Mouse (Mus musculus): ENCODE measurements around the gene Pex11g. TPM values are rescaled to one million over a fixed set of nuclear protein-coding genes. Genes with fewer than 3 reads are reported as not detected.

Pex11g gene
- polyA plus RNA-seq, 1 experiment from 2014 or later = 14.8 TPM

GRCm38 (mm10) chr8:3468838-3469237 is 1.4 kb upstream of the Pex11g start:
- Histone ChIP-seq H3K27ac (ENCODE audit: low read depth) (0 out of 2 replicates have a peak overlapping the region, but pooled peaks have one; percentile 88), H3K9ac (replicated peaks) (no peak overlapping the region), H3K9me3 (ENCODE audit: low read length) (no peaks in the 10 kb centered on the region), H3K27me3 (ENCODE audit: insufficient read depth, low read length) (no peaks in the 10 kb centered on the region), H3K4me3 (ENCODE audit: low read depth, low read length) (no peak overlapping the region), H3K4me1 (ENCODE audit: insufficient read depth) (peaks cover 6% of the 10 kb centered on the region; the same call in 1 of the 2 replicates), H3K4me2 (ENCODE audit: low read depth, low read length) (no peak overlapping the region), H3K36me3 (replicated peaks; ENCODE audit: insufficient read depth, low read length) (no peaks in the 10 kb centered on the region)
- DNase-seq (no peak), ATAC-seq (no peak)
- no peak for TF ChIP-seq CTCF (IDR thresholded peaks at IDR 0.05; ENCODE audit: low read depth)
- TF ChIP-seq EP300 (IDR thresholded peaks at IDR 0.05; ENCODE audit: low read depth) = no peak
- 74% methylated on average over 1 of the region's 1 CpGs for WGBS (ENCODE audit: insufficient replicate concordance)

- H3K27ac ChIP-seq (ENCODE audit: low read depth) = peak overlapping the region; percentile 88
- no peak for DNase-seq
- 45% methylated on average over 9 of the region's 9 CpGs for WGBS (ENCODE audit: insufficient replicate concordance)
Measured at GRCm38 (mm10) chr8:3467886-3468545, 536 bp upstream of the Pex11g start.

GRCm38 (mm10) chr8:3464309-3464708 is 3.2 kb downstream of the Pex11g start:
- TF ChIP-seq CTCF (IDR thresholded peaks at IDR 0.05; ENCODE audit: low read depth) (peak; percentile 78), EP300 (IDR thresholded peaks at IDR 0.05; ENCODE audit: low read depth) (no peak)
- WGBS (ENCODE audit: insufficient replicate concordance) = 64% methylated on average over 5 of the region's 5 CpGs
- DNase-seq (peak; percentile 67), ATAC-seq (peak; percentile 29; the same call in 1 of the 2 replicates)
- H3K36me3 ChIP-seq (replicated peaks; ENCODE audit: insufficient read depth, low read length) = peaks cover 6% of the 10 kb centered on the region; the same call in 1 of the 2 replicates
- H3K4me2 ChIP-seq (ENCODE audit: low read depth, low read length) = no peak overlapping the region
- peak overlapping the region; percentile 39; the same call in 1 of the 2 replicates for H3K27ac ChIP-seq (ENCODE audit: low read depth)
- H3K4me3 ChIP-seq (ENCODE audit: low read depth, low read length) = no peak overlapping the region
- no peaks in the 10 kb centered on the region for H3K27me3 ChIP-seq (ENCODE audit: insufficient read depth, low read length)
- peaks cover 6% of the 10 kb centered on the region; the same call in 1 of the 2 replicates for H3K4me1 ChIP-seq (ENCODE audit: insufficient read depth)
- H3K9me3 ChIP-seq (ENCODE audit: low read length) = no peaks in the 10 kb centered on the region
- no peak overlapping the region for H3K9ac ChIP-seq (replicated peaks)

More at GRCm38 (mm10) chr8:3467886-3468545, 536 bp upstream of the Pex11g start:
- Histone ChIP-seq H3K4me3 (ENCODE audit: low read depth, low read length) (peak overlapping the region; percentile 53), H3K4me1 (ENCODE audit: insufficient read depth) (peaks cover 6% of the 10 kb centered on the region; the same call in 1 of the 2 replicates), H3K4me2 (ENCODE audit: low read depth, low read length) (peak overlapping the region; percentile 78), H3K9me3 (ENCODE audit: low read length) (no peaks in the 10 kb centered on the region), H3K27me3 (ENCODE audit: insufficient read depth, low read length) (no peaks in the 10 kb centered on the region), H3K36me3 (replicated peaks; ENCODE audit: insufficient read depth, low read length) (no peaks in the 10 kb centered on the region), H3K9ac (replicated peaks) (peak overlapping the region; percentile 71)
- ATAC-seq = no peak
- TF ChIP-seq EP300 (IDR thresholded peaks at IDR 0.05; ENCODE audit: low read depth) = no peak

- 70% methylated on average over 2 of the region's 2 CpGs for WGBS (ENCODE audit: insufficient replicate concordance)
- Histone ChIP-seq H3K9ac (replicated peaks) (no peak overlapping the region), H3K4me2 (ENCODE audit: low read depth, low read length) (no peak overlapping the region), H3K36me3 (replicated peaks; ENCODE audit: insufficient read depth, low read length) (peaks cover 15% of the 10 kb centered on the region; the same call in 1 of the 2 replicates), H3K27me3 (ENCODE audit: insufficient read depth, low read length) (no peaks in the 10 kb centered on the region), H3K4me3 (ENCODE audit: low read depth, low read length) (no peak overlapping the region), H3K4me1 (ENCODE audit: insufficient read depth) (peaks cover 3% of the 10 kb centered on the region; the same call in 1 of the 2 replicates), H3K27ac (ENCODE audit: low read depth) (peak overlapping the region; percentile 39; the same call in 1 of the 2 replicates), H3K9me3 (ENCODE audit: low read length) (no peaks in the 10 kb centered on the region)
- TF ChIP-seq EP300 (IDR thresholded peaks at IDR 0.05; ENCODE audit: low read depth) (no peak), CTCF (IDR thresholded peaks at IDR 0.05; ENCODE audit: low read depth) (no peak)
- DNase-seq = no peak
- peak; percentile 31 for ATAC-seq
Measured at GRCm38 (mm10) chr8:3463248-3463647, 4.2 kb downstream of the Pex11g start.

GRCm38 (mm10) chr8:3451992-3452391 is 15.5 kb downstream of the Pex11g start:
- 95% methylated on average over 25 of the region's 25 CpGs for WGBS (ENCODE audit: insufficient replicate concordance)

GRCm38 (mm10) chr8:3450670-3451069 is 16.8 kb downstream of the Pex11g start:
- ATAC-seq = peak; percentile 56
- WGBS (ENCODE audit: insufficient replicate concordance) = 46% methylated on average over 5 of the region's 5 CpGs

More at GRCm38 (mm10) chr8:3451992-3452391, 15.5 kb downstream of the Pex11g start:
- Histone ChIP-seq H3K4me2 (ENCODE audit: low read depth, low read length) (no peak overlapping the region), H3K27me3 (ENCODE audit: insufficient read depth, low read length) (no peaks in the 10 kb centered on the region), H3K4me3 (ENCODE audit: low read depth, low read length) (no peak overlapping the region), H3K9me3 (ENCODE audit: low read length) (no peaks in the 10 kb centered on the region), H3K27ac (ENCODE audit: low read depth) (no peak overlapping the region), H3K4me1 (ENCODE audit: insufficient read depth) (no peaks in the 10 kb centered on the region), H3K36me3 (replicated peaks; ENCODE audit: insufficient read depth, low read length) (peaks cover 88% of the 10 kb centered on the region), H3K9ac (replicated peaks) (no peak overlapping the region)
- ATAC-seq (no peak), DNase-seq (no peak)
- no peak for TF ChIP-seq CTCF (IDR thresholded peaks at IDR 0.05; ENCODE audit: low read depth)
- no peak for TF ChIP-seq EP300 (IDR thresholded peaks at IDR 0.05; ENCODE audit: low read depth)

More at GRCm38 (mm10) chr8:3450670-3451069, 16.8 kb downstream of the Pex11g start:
- Histone ChIP-seq H3K4me3 (ENCODE audit: low read depth, low read length) (no peak overlapping the region), H3K27me3 (ENCODE audit: insufficient read depth, low read length) (no peaks in the 10 kb centered on the region), H3K9ac (replicated peaks) (no peak overlapping the region), H3K4me2 (ENCODE audit: low read depth, low read length) (no peak overlapping the region), H3K36me3 (replicated peaks; ENCODE audit: insufficient read depth, low read length) (peaks cover 84% of the 10 kb centered on the region), H3K4me1 (ENCODE audit: insufficient read depth) (no peaks in the 10 kb centered on the region), H3K27ac (ENCODE audit: low read depth) (no peak overlapping the region), H3K9me3 (ENCODE audit: low read length) (no peaks in the 10 kb centered on the region)
- no peak for TF ChIP-seq EP300 (IDR thresholded peaks at IDR 0.05; ENCODE audit: low read depth)
- peak; percentile 94 for TF ChIP-seq CTCF (IDR thresholded peaks at IDR 0.05; ENCODE audit: low read depth)
- peak; percentile 69 for DNase-seq
